Mouse (Mus musculus): ENCODE results near the gene Wdfy2.
"Not testable (repeated sequence)": the region's sequence is repeated elsewhere in the genome, so short reads cannot be mapped to it uniquely, and the experiment has no call there.

Wdfy2 gene

GRCm38 (mm10) chr14:62880084-62880851, 42.8 kb downstream of the Wdfy2 start:
- no peak for DNase-seq (ENCODE audit: low spot score)

DNA sequence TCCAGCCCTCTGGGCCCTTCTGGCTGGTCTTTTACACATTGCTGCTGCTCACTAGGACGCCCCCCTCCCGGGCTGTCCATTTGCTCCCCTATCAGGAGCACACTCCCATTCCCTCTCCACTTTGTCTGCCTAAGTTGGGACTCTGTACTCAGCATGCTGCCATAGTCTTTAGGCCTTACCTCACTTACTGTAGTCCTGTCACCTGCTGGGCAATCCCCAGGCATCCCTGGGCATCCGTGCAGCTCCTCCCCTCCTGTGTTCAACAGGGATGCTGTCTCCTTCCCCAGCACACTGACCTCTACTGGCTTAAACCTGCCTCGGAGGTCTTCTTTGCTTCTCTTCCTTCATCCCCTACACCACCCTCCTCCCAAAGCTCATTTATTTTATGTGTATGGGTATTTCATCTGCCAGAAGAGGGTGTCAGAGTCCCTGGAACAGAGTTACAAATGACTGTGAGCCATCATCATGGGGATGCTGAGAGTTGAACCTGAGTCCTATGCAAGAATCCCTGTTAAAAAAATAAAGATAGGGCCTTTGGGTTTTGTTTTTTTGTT, 44.7 kb downstream of the Wdfy2 start:
- no peak for DNase-seq (ENCODE audit: low spot score)

- DNase-seq (ENCODE audit: low spot score) = no peak
Measured at GRCm38 (mm10) chr14:62883551-62883950, 46.1 kb downstream of the Wdfy2 start.

DNA sequence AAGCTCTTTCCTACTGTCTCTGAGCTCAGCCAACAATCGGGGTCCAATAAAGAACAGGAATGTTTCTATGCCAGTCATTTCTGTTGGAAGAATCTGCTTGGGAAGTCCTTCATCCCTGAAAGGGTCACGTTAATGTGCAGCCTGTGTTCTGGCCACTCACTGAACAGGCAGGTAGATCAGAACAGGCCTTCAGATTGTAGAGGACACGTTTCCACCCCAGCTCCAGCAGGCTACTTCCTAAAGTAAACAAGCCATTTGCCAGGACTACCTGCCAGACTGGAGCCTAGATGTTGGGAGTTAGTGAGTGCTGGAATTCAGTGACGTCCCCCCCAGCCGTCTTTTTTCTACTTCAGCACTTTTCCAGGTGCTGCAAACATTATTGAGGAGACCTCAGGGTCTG, 46.7 kb downstream of the Wdfy2 start:
- DNase-seq (ENCODE audit: low spot score) = peak; percentile 21

- no peak for DNase-seq (ENCODE audit: low spot score)
Measured at GRCm38 (mm10) chr14:62884639-62885038, 47.2 kb downstream of the Wdfy2 start.

- no peak for DNase-seq (ENCODE audit: low spot score)
Measured at GRCm38 (mm10) chr14:62885146-62885545, 47.7 kb downstream of the Wdfy2 start.

DNA sequence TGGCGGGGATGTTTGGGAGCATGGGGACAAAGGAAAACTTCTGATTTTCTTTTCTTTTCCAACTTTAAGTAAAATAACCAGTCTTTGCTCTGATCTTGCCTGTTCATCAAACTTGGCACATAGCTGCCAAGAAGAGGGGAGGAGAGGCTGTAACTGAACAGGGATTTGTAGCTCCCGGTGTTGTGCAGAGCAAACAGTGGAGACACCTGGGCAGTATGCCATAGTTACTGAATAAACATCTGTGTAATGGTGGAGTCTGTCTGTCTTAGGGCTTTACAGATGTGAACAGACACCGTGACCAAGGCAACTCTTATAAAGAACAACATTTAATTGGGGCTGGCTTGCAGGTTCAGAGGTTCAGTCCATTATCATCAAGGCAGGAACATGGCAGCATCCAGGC, 53.9 kb downstream of the Wdfy2 start:
- no peak for DNase-seq (ENCODE audit: low spot score)

DNA sequence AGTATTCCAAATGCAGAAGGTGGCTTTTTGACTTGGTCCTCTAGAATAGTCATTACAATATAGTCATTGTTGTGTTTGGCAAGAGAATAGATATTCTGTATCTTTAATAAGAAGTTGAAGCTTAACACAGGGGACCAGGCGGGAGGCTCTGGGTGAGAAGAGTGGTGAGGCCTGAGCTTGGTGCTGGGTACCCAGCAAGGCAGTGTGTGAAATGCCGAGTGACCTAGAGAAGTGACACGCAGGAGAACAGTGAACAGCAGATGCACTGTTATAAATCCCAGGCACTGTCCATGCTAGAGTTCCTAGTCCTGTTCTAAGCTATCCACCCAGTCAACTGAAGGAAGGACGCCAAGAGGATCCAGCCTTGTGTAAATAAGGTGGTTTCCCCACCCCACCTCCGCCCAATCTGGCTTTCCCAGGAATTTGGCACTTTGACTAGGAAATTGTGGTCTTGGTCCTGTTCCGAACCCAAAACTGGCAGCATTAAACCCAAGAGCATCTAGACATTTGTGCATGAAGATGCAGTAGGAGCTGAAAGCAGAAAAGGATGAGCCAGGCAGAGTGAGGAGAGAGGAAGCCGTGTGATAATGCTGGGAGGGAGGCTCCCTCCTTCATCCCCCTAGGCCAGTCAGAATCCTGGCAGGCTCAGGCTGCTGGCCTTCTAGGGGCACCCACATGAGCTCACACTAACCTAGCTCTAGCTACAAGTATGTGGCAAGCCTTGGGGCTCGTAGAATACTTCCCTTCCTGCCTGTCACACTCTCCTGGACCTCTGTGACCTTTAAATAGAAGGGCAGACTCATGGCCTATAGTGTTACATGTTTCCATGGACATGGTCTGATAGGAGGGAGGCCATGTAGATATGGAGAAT, 55.5 kb downstream of the Wdfy2 start:
- DNase-seq (ENCODE audit: low spot score) = no peak

DNA sequence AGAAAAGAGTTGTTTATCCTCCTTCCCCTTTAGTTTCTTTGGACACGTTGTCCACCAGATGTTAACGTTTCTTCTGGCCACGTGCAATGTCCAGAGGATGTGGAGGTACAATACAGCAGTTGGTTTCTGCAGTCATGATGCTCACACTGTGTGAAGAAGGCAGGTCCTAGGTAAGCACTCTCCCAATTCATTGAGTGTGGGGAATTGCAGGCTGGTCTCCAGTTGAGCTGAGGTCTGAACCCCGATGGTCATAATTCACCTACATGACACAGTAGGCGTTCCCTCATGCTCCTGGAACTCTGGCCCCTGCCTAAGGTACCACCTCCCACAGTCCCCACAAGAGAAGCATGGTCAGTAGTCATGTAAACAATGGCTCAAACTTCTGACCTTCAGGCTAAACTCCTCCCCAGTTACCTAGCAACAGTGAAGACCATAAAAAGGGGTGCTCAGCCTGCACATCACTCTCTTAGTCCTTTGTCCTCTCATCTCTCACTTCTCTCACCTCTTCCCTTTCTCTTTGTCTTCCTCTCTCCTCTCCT, 56.2 kb downstream of the Wdfy2 start:
- DNase-seq (ENCODE audit: low spot score) = not testable (repeated sequence)

GRCm38 (mm10) chr14:62894924-62895840, 57.7 kb downstream of the Wdfy2 start:
- DNase-seq (ENCODE audit: low spot score) = no peak

- no peak for DNase-seq (ENCODE audit: low spot score)
Measured at GRCm38 (mm10) chr14:62898061-62898460, 60.6 kb downstream of the Wdfy2 start.

DNA sequence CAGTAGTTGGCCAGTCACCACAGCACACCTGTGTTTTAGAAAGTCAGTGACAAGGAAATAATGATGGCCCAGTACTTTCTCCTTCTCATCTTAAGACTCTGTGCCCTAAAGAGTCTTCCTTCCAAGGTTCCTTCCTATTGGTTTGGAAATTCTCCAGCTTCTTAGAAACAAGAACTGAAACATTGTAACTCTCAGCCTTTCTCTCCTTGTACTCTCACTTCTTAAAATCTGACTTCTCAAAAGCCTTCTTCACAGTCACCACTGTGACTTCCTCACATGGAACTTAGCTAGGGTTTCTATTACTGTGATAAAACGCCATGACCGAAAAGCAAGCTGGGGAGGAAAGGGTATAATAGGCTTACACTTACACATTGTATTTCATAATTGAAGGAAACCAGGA, 70.4 kb downstream of the Wdfy2 start:
- no peak for DNase-seq (ENCODE audit: low spot score)

DNA sequence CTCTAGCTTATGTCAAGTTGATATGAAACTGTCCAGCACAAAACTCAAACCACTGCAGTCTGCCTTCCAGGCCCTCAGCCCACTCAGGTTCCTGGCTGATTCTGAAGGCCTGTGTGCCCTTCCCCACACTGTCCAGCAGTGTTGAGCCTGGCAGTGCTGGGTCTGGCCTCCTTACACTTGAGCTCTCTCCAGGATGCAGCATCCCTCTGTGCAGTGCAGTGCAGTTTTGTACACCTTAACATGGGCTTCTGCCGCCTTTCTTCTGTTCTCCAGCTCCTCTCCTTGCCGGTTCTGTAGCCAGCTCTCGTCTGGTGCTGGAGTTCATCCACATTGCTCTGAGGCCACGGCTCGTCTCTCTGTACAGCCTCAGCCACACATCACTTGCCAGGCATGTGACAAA, 71.1 kb downstream of the Wdfy2 start:
- DNase-seq (ENCODE audit: low spot score) = no peak

DNA sequence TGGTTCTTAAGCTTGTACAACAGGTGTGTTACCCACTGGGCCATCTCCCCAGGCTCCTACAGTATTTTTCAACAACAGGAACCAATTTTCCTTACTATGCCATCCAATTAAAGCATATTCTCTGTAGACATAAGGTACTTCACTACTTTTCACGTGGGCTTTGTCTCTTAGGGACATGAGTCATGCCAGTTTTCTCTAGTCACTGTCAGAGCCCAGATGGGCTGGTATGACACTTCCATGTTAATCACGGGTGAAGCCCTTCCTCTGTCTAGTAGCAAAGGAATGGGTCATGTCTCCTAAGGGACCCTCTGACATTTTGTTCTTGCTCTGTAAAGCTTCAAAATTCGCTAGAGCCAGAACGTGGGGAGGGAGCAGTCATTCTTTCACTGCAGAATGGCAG, 73.4 kb downstream of the Wdfy2 start:
- DNase-seq (ENCODE audit: low spot score) = no peak

DNA sequence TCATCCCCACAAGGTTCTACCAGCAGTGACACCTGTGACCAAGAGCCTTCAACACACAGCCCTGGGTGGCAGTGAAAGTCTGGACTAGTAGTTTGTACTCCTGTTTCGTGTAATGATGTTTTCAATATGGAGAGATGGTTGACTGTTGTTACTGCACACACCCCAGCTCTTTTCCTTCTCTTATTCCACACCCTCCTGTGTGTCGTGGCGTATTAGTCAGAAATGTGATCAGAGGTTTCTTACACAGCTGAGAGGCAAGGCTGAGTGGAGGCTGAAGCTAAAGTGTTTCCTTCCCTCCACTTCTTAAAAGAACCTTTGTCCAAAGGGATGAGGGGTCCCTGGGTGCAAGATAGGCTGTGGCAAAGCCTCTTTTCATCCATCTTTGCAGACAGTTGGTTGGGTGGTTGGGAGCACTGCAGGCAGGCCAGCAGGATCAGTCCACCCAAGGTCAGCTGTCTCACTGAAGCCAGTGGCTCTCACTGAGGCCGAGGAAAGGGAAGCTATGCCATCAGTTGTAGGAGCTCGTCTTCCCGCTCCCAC, 77.7 kb downstream of the Wdfy2 start:
- no peak for DNase-seq (ENCODE audit: low spot score)

DNA sequence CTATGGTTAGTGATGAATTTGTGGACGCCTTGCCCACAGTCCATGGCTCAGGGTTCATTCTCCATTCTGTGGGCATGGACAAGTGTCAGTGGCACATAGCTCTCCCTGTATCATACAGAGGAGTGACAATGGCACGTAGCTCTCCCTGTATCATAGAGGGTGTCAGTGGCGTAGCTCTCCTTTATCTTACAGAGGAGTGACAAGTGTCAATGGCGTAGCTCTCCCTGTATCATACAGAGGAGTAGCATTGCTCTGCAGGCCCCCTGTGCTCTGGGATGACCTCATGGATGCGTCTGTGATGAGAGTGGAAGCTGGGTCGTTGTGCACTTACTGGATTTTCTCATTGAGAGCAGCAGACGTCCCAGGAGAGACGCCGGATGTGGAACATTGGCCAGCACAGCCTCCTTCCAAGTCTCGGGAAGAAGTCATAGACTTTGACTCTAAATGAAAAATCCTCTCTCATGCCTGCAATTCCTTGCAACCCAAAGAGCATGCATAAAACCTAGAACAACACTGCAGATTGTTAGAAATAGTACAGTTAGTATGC, 79.1 kb downstream of the Wdfy2 start:
- no peak for DNase-seq (ENCODE audit: low spot score)

DNA sequence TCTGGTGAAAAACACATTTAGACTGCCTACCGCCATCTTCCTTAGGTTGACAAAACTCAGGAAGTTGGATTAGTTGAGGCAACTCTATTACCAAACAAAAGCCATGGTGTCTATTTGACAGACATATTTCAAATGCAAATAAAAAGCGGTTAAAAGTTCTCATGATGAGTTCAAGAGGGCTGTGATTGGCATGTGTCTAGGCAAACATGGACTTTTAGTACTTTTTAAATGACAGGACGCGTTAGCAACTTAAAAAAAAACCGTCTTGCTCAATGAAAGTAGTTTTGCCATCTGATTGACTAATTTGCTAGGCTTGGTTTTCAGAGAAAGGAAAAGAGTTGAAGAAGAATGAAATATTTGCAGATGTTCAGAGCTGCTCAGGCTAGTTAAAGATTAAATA, 83.9 kb downstream of the Wdfy2 start:
- no peak for DNase-seq (ENCODE audit: low spot score)

DNA sequence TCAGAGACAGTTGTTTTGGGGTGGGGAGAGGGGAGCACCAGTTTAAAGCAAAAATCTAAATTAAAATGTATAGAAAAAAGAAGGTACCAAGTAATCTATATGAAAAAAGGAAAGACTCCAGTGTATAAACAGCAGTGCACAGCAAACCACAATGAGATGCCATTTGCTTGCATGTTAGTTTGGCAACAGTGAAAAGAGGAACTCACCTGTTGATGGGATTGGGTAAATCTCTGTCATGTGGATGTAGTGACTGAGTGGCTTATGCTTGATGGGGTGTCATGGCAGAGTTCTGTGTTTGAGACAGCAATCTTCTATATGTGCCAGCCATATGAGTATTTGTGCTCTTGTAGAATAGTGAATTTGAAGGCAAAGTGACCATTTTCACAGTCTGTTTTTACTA, 85.2 kb downstream of the Wdfy2 start:
- DNase-seq (ENCODE audit: low spot score) = no peak

GRCm38 (mm10) chr14:62924800-62925199, 87.3 kb downstream of the Wdfy2 start:
- no peak for DNase-seq (ENCODE audit: low spot score)

- DNase-seq (ENCODE audit: low spot score) = no peak
Measured at GRCm38 (mm10) chr14:62928101-62928541, 90.6 kb downstream of the Wdfy2 start.

GRCm38 (mm10) chr14:62935361-62935760, 97.9 kb downstream of the Wdfy2 start:
- no peak for DNase-seq (ENCODE audit: low spot score)
